Comparison of ENCODE assay signal across 22 mouse cellular contexts in genomic region chr4:150687126-150687753, GRCm38 (mm10). TPM values are rescaled to one million over a fixed set of nuclear protein-coding genes. Genes with fewer than 3 reads are reported as not detected.
DNase-seq lines count a peak whose midpoint lies in the region; ATAC-seq and TF ChIP-seq lines count a peak whose summit lies in the region.
"Had no signal": no experiment of that assay in that cellular context is flagged by ENCODE, and none has a peak within 500 bp of the region (broad histone marks: within the 10 kb centered on the region; RNA-seq: fewer than 3 reads in every experiment).

No protein-coding gene starts in this region.

- H3K27ac ChIP-seq in gastrocnemius, adult 2 months, result no peak overlapping the region
- H3K27ac ChIP-seq in limb, embryonic 12.5 days, result peak overlapping the region; percentile 8; the same call in 1 of the 2 replicates
- H3K27ac ChIP-seq in limb, embryonic 10.5 days, result no peak overlapping the region
- H3K27ac ChIP-seq in neural tube, embryonic 13.5 days (replicated peaks), result 0 out of 2 replicates have a peak overlapping the region, but pooled peaks have one; percentile 13
- no peak overlapping the region for H3K27ac ChIP-seq in neural tube, embryonic 15.5 days (replicated peaks)
- H3K27ac ChIP-seq: embryonic facial prominence, embryonic 15.5 days; heart, embryonic 13.5 days; lung, embryonic 15.5 days had no signal

- intact Hi-C loops in gastrocnemius, adult 2 months (cut with DNase I), result no loop called here

- H3K4me1 ChIP-seq in limb, embryonic 12.5 days (replicated peaks), result peaks cover 37% of the 10 kb centered on the region
- H3K4me1 ChIP-seq in limb, embryonic 10.5 days, result peaks cover 36% of the 10 kb centered on the region
- peaks cover 28% of the 10 kb centered on the region for H3K4me1 ChIP-seq in neural tube, embryonic 13.5 days (replicated peaks)
- H3K4me1 ChIP-seq in neural tube, embryonic 15.5 days, result peaks cover 14% of the 10 kb centered on the region
- H3K4me1 ChIP-seq: megakaryocyte, embryonic 14.5 days had no signal

- WGBS in limb, embryonic 12.5 days, result 46% methylated on average over 10 of the region's 10 CpGs
- WGBS in limb, embryonic 10.5 days, result 73% methylated on average over 10 of the region's 10 CpGs
- 63% methylated on average over 10 of the region's 10 CpGs for WGBS in neural tube, embryonic 13.5 days
- WGBS in neural tube, embryonic 15.5 days, result 57% methylated on average over 10 of the region's 10 CpGs

- no peak for TF ChIP-seq CTCF in gastrocnemius, adult 2 months (IDR thresholded peaks at IDR 0.05)

- H3K36me3 ChIP-seq in limb, embryonic 12.5 days, result no peaks in the 10 kb centered on the region
- H3K36me3 ChIP-seq in limb, embryonic 10.5 days, result no peaks in the 10 kb centered on the region
- H3K36me3 ChIP-seq in neural tube, embryonic 13.5 days, result no peaks in the 10 kb centered on the region
- no peaks in the 10 kb centered on the region for H3K36me3 ChIP-seq in neural tube, embryonic 15.5 days
- H3K36me3 ChIP-seq: embryonic facial prominence, embryonic 15.5 days; heart, embryonic 13.5 days; hindbrain, embryonic 13.5 days; lung, embryonic 15.5 days; stomach, embryonic 15.5 days had no signal

- H3K9ac ChIP-seq in limb, embryonic 12.5 days (replicated peaks), result no peak overlapping the region
- H3K9ac ChIP-seq in neural tube, embryonic 13.5 days, result no peak overlapping the region
- no peak overlapping the region for H3K9ac ChIP-seq in neural tube, embryonic 15.5 days (replicated peaks)
- H3K9ac ChIP-seq: embryonic facial prominence, embryonic 15.5 days; heart, embryonic 13.5 days; hindbrain, embryonic 13.5 days; lung, embryonic 15.5 days; stomach, embryonic 15.5 days had no signal

- no peaks in the 10 kb centered on the region for H3K27me3 ChIP-seq in limb, embryonic 12.5 days
- H3K27me3 ChIP-seq in limb, embryonic 10.5 days (ENCODE audit: low read depth, poor library complexity, severe bottlenecking), result no peaks in the 10 kb centered on the region
- no peaks in the 10 kb centered on the region for H3K27me3 ChIP-seq in neural tube, embryonic 13.5 days
- H3K27me3 ChIP-seq in neural tube, embryonic 15.5 days (replicated peaks), result no peaks in the 10 kb centered on the region
- H3K27me3 ChIP-seq: embryonic facial prominence, embryonic 15.5 days; heart, embryonic 13.5 days; hindbrain, embryonic 13.5 days; lung, embryonic 15.5 days; stomach, embryonic 15.5 days had no signal

- H3K4me2 ChIP-seq in limb, embryonic 12.5 days, result no peak overlapping the region
- no peak overlapping the region for H3K4me2 ChIP-seq in neural tube, embryonic 13.5 days
- H3K4me2 ChIP-seq in neural tube, embryonic 15.5 days, result no peak overlapping the region
- H3K4me2 ChIP-seq: embryonic facial prominence, embryonic 15.5 days; heart, embryonic 13.5 days; hindbrain, embryonic 13.5 days; lung, embryonic 15.5 days; stomach, embryonic 15.5 days had no signal

- no peaks in the 10 kb centered on the region for H3K9me3 ChIP-seq in limb, embryonic 12.5 days
- H3K9me3 ChIP-seq in limb, embryonic 10.5 days (replicated peaks), result no peaks in the 10 kb centered on the region
- H3K9me3 ChIP-seq in neural tube, embryonic 13.5 days, result no peaks in the 10 kb centered on the region
- no peaks in the 10 kb centered on the region for H3K9me3 ChIP-seq in neural tube, embryonic 15.5 days (replicated peaks)
- H3K9me3 ChIP-seq: embryonic facial prominence, embryonic 15.5 days; heart, embryonic 13.5 days; hindbrain, embryonic 13.5 days; lung, embryonic 15.5 days; megakaryocyte, embryonic 14.5 days; stomach, embryonic 15.5 days had no signal

- ATAC-seq in limb, embryonic 12.5 days (ENCODE audit: insufficient number of reproducible peaks, insufficient read depth, low FRiP score, low TSS enrichment, low read depth), result no peak
- ATAC-seq in neural tube, embryonic 13.5 days (ENCODE audit: low read depth), result no peak
- ATAC-seq in neural tube, embryonic 15.5 days (ENCODE audit: low FRiP score), result no peak
- ATAC-seq: forebrain, embryonic 16.5 days; inflammation-experienced regulatory T-cells, adult 6 months had no signal

- no peak overlapping the region for H3K4me3 ChIP-seq in gastrocnemius, adult 2 months
- no peak overlapping the region for H3K4me3 ChIP-seq in limb, embryonic 12.5 days (replicated peaks)
- H3K4me3 ChIP-seq in limb, embryonic 10.5 days, result no peak overlapping the region
- no peak overlapping the region for H3K4me3 ChIP-seq in neural tube, embryonic 13.5 days
- H3K4me3 ChIP-seq in neural tube, embryonic 15.5 days (replicated peaks), result no peak overlapping the region
- H3K4me3 ChIP-seq: embryonic facial prominence, embryonic 15.5 days; heart, embryonic 13.5 days; hindbrain, embryonic 13.5 days; lung, embryonic 15.5 days; megakaryocyte, embryonic 14.5 days; stomach, embryonic 15.5 days had no signal

- peak; percentile 61 for DNase-seq in gastrocnemius, adult 2 months
- DNase-seq in gastrocnemius, postnatal 4 days (ENCODE audit: low spot score in 2 of 2), result no peak
- DNase-seq in limb, embryonic 10.5 days (ENCODE audit: low spot score), result no peak
- no peak for DNase-seq in Muller cell, postnatal 12 days (ENCODE audit: inconsistent ontology term)
- DNase-seq: B cell, adult 2 months; midbrain, embryonic 14.5 days; right cerebral cortex, postnatal 25 days; thymus, adult 18-20 months; thymus, postnatal 4 days had no signal

RNA-seq across cellular contexts. Expression of gene Slc45a1, which starts 35.3 kb away (rescaled TPM):
- not detected for total RNA-seq in gastrocnemius, adult 2 months (2021)
- total RNA-seq in gastrocnemius, postnatal 4 days (2021), result not detected
- polyA plus RNA-seq in limb, embryonic 12.5 days (2016; fragmentation: Nextera tagmentation; extraction: Ambion mirVana), result 0.70 and 0.84 TPM in 2 replicates
- 0.25 and 0.71 TPM in 2 replicates for polyA plus RNA-seq in limb, embryonic 10.5 days (2016; fragmentation: Nextera tagmentation; extraction: Ambion mirVana)
- 26.8 and 28.6 TPM in 2 replicates for polyA plus RNA-seq in neural tube, embryonic 13.5 days (2015; fragmentation: Nextera tagmentation; extraction: Ambion mirVana)
- polyA plus RNA-seq in neural tube, embryonic 15.5 days (2015; fragmentation: Nextera tagmentation; extraction: Ambion mirVana), result 37.9 and 47.8 TPM in 2 replicates
- total RNA-seq: granulocyte monocyte progenitor cell, adult 5-6 weeks; heart, postnatal 25 days had no signal

Comparison
In these comparisons a context has a peak if more than half of its experiments do, and no peak if none do; other contexts are left out.
1. H3K27ac ChIP-seq: peak in limb, embryonic 12.5 days (single experiment) and neural tube, embryonic 13.5 days (single experiment); none in gastrocnemius, adult 2 months (single experiment), limb, embryonic 10.5 days (single experiment) and neural tube, embryonic 15.5 days (single experiment).
2. RNA of gene Slc45a1, which starts 35.3 kb away (polyA plus RNA-seq): 37.9 to 47.8 TPM in neural tube, embryonic 15.5 days and 26.8 to 28.6 TPM in neural tube, embryonic 13.5 days; 0.25 to 0.71 TPM in limb, embryonic 10.5 days and 0.70 to 0.84 TPM in limb, embryonic 12.5 days; every median in the first group is over 10 times any median in the second.